Mouse (Mus musculus) limb, embryonic 13.5 days (tissue): ENCODE measurements around the gene Abhd4. TPM values are rescaled to one million over a fixed set of nuclear protein-coding genes. Genes with fewer than 3 reads are reported as not detected.

ENCODE experiments used
- ATAC-seq: fragments of 200-750 bp; cut with Nextera tagmentation; 2 replicates; pipeline ENCODE4 v1.8.0; 2017; ENCODE audit warnings: low read depth, moderate number of reproducible peaks, moderate TSS enrichment; ENCODE audit not compliant: low FRiP score
- H3K27ac ChIP-seq: fragments of 300-500 bp; sonication (generic); 2 replicates; pipeline ENCODE4 v1.5.1; 2015; ENCODE audit warnings: inconsistent platforms, mild to moderate bottlenecking, moderate library complexity
- H3K27me3 ChIP-seq: fragments of 300-500 bp; sonication (generic); 2 replicates; pipeline ENCODE4 v1.6.1; 2015; ENCODE audit warnings: mild to moderate bottlenecking, inconsistent platforms
- H3K36me3 ChIP-seq: fragments of 300-500 bp; sonication (generic); 2 replicates; pipeline ENCODE4 v1.6.1; 2015; ENCODE audit warnings: inconsistent platforms, mild to moderate bottlenecking, moderate library complexity
- H3K4me1 ChIP-seq: fragments of 300-500 bp; sonication (generic); 2 replicates; pipeline ENCODE4 v1.6.1; 2015; ENCODE audit warnings: inconsistent platforms
- H3K4me2 ChIP-seq: fragments of 300-500 bp; sonication (generic); replicated peaks from 2 replicates; pipeline ENCODE4 v1.6.1; 2015; ENCODE audit warnings: inconsistent platforms, mild to moderate bottlenecking, moderate library complexity
- H3K4me3 ChIP-seq: fragments of 300-500 bp; sonication (generic); 2 replicates; pipeline ENCODE4 v1.5.1; 2015; ENCODE audit warnings: moderate library complexity, mild to moderate bottlenecking, inconsistent platforms
- H3K9ac ChIP-seq: fragments of 300-500 bp; sonication (generic); 2 replicates; pipeline ENCODE4 v1.6.1; 2015; ENCODE audit warnings: mild to moderate bottlenecking, inconsistent platforms
- H3K9me3 ChIP-seq: fragments of 300-500 bp; sonication (generic); 2 replicates; pipeline ENCODE4 v1.6.1; 2016; ENCODE audit warnings: inconsistent platforms
- WGBS: fragments of 180-500 bp; shearing (Covaris S2); methylation state at CpG from one replicate; pipeline ENCODE4 v1.1.7; 2015; 5-methylcytosine and 5-hydroxymethylcytosine counted together
- polyA plus RNA-seq: library from polyadenylated mRNA; unstranded; fragments of >200 nt; fragmentation: Nextera tagmentation; extraction: Ambion mirVana; gene quantifications from 2 replicates; pipeline ENCODE4 v1.2.1, GENCODE M21; 2015

Gene Abhd4
- polyA plus RNA-seq, 1 experiment from 2014 or later = 46.5 TPM

DNA sequence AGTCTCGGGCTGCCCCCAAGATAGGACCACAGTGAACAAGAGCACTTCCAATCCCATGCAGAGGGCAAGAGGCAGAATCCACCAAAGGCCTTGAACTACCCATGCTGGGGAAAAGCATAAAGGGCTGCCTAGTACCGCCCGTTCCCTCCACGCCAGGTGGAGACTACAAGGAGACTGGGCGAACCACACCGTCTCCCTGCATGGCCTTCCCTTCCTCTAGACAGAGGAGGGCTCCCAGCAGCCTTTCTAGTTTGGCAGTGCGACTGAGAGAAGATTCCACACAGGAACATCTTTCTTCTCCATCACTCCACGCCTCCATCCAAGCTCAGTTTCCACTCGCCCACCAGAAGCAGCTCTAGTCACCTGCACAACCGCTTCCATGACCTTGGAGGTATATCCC is 14.0 kb downstream of the Abhd4 start:
- no peak overlapping the region for H3K4me3 ChIP-seq
- H3K9ac ChIP-seq = no peak overlapping the region
- no peak for ATAC-seq
- H3K36me3 ChIP-seq = peaks cover 43% of the 10 kb centered on the region
- no peaks in the 10 kb centered on the region for H3K27me3 ChIP-seq
- H3K9me3 ChIP-seq = no peaks in the 10 kb centered on the region
- 88% methylated on average over 10 of the region's 10 CpGs for WGBS
- no peak overlapping the region for H3K4me2 ChIP-seq
- H3K27ac ChIP-seq = no peak overlapping the region
- no peaks in the 10 kb centered on the region for H3K4me1 ChIP-seq

DNA sequence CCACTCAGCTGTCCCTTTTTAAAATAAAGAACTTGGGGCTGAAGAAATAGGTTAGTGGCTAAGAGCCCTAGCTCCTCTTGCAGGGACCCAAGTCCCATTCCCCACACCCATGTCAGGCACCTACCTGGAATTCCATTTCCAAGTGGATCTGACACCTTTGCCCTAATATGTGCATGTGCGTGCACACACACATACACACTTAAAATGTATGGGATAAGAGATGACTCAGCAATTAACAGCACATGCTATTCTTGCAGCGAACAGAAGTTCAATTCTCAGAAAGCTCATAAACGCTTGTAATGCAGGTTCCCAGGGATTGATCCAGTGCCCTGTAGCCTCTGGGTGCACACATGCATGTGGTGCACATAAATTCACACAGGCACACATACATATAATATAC is 15.6 kb downstream of the Abhd4 start:
- 84% methylated on average over 3 of the region's 3 CpGs for WGBS
- H3K4me2 ChIP-seq = no peak overlapping the region
- H3K9me3 ChIP-seq = no peaks in the 10 kb centered on the region
- H3K27me3 ChIP-seq = no peaks in the 10 kb centered on the region
- peaks cover 30% of the 10 kb centered on the region for H3K36me3 ChIP-seq
- H3K4me1 ChIP-seq = no peaks in the 10 kb centered on the region
- no peak overlapping the region for H3K4me3 ChIP-seq
- H3K9ac ChIP-seq = no peak overlapping the region
- H3K27ac ChIP-seq = no peak overlapping the region
- ATAC-seq = no peak

DNA sequence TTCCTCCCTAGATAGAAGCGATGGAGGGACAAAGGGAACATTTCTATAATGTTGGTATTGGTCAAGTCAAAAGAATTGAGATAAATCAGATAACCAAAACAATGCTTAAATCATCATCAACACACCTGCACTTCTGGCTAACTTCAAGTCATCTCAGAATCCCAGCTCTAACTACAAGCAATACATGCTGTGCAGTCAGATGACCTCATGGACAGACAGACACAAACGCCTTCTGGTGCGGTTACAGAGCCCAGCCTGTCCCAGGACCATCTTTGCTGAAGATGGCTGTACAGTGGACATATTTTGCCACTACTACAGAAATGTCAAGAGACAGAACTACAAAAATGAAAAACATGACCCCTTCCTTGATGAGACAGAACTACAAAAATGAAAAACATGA is 16.4 kb downstream of the Abhd4 start:
- no peak overlapping the region for H3K9ac ChIP-seq
- ATAC-seq = no peak
- H3K27me3 ChIP-seq = no peaks in the 10 kb centered on the region
- no peaks in the 10 kb centered on the region for H3K4me1 ChIP-seq
- no peak overlapping the region for H3K4me2 ChIP-seq
- peaks cover 30% of the 10 kb centered on the region for H3K36me3 ChIP-seq
- 88% methylated on average over 3 of the region's 3 CpGs for WGBS
- H3K9me3 ChIP-seq = no peaks in the 10 kb centered on the region
- no peak overlapping the region for H3K4me3 ChIP-seq
- no peak overlapping the region for H3K27ac ChIP-seq

- peaks cover 21% of the 10 kb centered on the region for H3K36me3 ChIP-seq
- no peak overlapping the region for H3K27ac ChIP-seq
- WGBS = 78% methylated on average over 3 of the region's 3 CpGs
- no peaks in the 10 kb centered on the region for H3K9me3 ChIP-seq
- no peak overlapping the region for H3K9ac ChIP-seq
- no peaks in the 10 kb centered on the region for H3K27me3 ChIP-seq
- no peak overlapping the region for H3K4me2 ChIP-seq
- no peak for ATAC-seq
- H3K4me3 ChIP-seq = no peak overlapping the region
- H3K4me1 ChIP-seq = no peaks in the 10 kb centered on the region
Measured at GRCm38 (mm10) chr14:54271976-54272606, 18.1 kb downstream of the Abhd4 start.

- Histone ChIP-seq H3K9ac (no peak overlapping the region), H3K27ac (no peak overlapping the region), H3K27me3 (no peaks in the 10 kb centered on the region), H3K4me3 (no peak overlapping the region), H3K4me2 (no peak overlapping the region), H3K36me3 (peaks cover 15% of the 10 kb centered on the region), H3K9me3 (no peaks in the 10 kb centered on the region), H3K4me1 (no peaks in the 10 kb centered on the region)
- no peak for ATAC-seq
- 82% methylated on average over 3 of the region's 3 CpGs for WGBS
Measured at GRCm38 (mm10) chr14:54272696-54273095, 18.7 kb downstream of the Abhd4 start.

GRCm38 (mm10) chr14:54276446-54276845 is 22.5 kb downstream of the Abhd4 start:
- 90% methylated on average over 2 of the region's 2 CpGs for WGBS
- H3K4me1 ChIP-seq = no peaks in the 10 kb centered on the region
- H3K36me3 ChIP-seq = no peaks in the 10 kb centered on the region
- no peaks in the 10 kb centered on the region for H3K27me3 ChIP-seq
- no peak overlapping the region for H3K4me3 ChIP-seq
- no peak overlapping the region for H3K4me2 ChIP-seq
- no peaks in the 10 kb centered on the region for H3K9me3 ChIP-seq
- no peak overlapping the region for H3K27ac ChIP-seq
- ATAC-seq = no peak
- no peak overlapping the region for H3K9ac ChIP-seq

- Histone ChIP-seq H3K27me3 (0 out of 2 replicates have a peak, but pooled peaks cover 8% of the 10 kb centered on the region), H3K27ac (no peak within 1 kb of the TSS), H3K4me1 (no peaks in the 10 kb centered on the region), H3K9ac (no peak within 1 kb of the TSS), H3K4me3 (no peak within 1 kb of the TSS), H3K36me3 (no peaks in the 10 kb centered on the region), H3K4me2 (no peak within 1 kb of the TSS), H3K9me3 (0 out of 2 replicates have a peak, but pooled peaks cover 5% of the 10 kb centered on the region)
- 68% methylated on average over 1 of the region's 1 CpGs for WGBS
- no peak for ATAC-seq
Measured at GRCm38 (mm10) chr14:54284839-54285238, 30.9 kb downstream of the Abhd4 start, which contains the start of gene Olfr49. TSS of gene Olfr49 (minus strand) at chr14:54284939.

- 0 out of 2 replicates have a peak, but pooled peaks cover 5% of the 10 kb centered on the region for H3K9me3 ChIP-seq
- no peaks in the 10 kb centered on the region for H3K27me3 ChIP-seq
- H3K4me3 ChIP-seq = no peak overlapping the region
- no peak overlapping the region for H3K9ac ChIP-seq
- no peaks in the 10 kb centered on the region for H3K36me3 ChIP-seq
- ATAC-seq = no peak
- no peaks in the 10 kb centered on the region for H3K4me1 ChIP-seq
- no peak overlapping the region for H3K27ac ChIP-seq
- no peak overlapping the region for H3K4me2 ChIP-seq
- WGBS = 79% methylated on average over 5 of the region's 5 CpGs
Measured at GRCm38 (mm10) chr14:54300136-54300535, 46.1 kb downstream of the Abhd4 start.

GRCm38 (mm10) chr14:54300676-54301075 is 46.7 kb downstream of the Abhd4 start:
- Histone ChIP-seq H3K4me1 (no peaks in the 10 kb centered on the region), H3K36me3 (no peaks in the 10 kb centered on the region), H3K27ac (no peak overlapping the region), H3K4me2 (no peak overlapping the region), H3K9me3 (0 out of 2 replicates have a peak, but pooled peaks cover 5% of the 10 kb centered on the region), H3K27me3 (no peaks in the 10 kb centered on the region), H3K9ac (no peak overlapping the region), H3K4me3 (no peak overlapping the region)
- 85% methylated on average over 3 of the region's 3 CpGs for WGBS
- no peak for ATAC-seq

GRCm38 (mm10) chr14:54311763-54312162 is 57.8 kb downstream of the Abhd4 start:
- no peak overlapping the region for H3K9ac ChIP-seq
- H3K4me1 ChIP-seq = no peaks in the 10 kb centered on the region
- H3K27me3 ChIP-seq = no peaks in the 10 kb centered on the region
- H3K9me3 ChIP-seq = no peaks in the 10 kb centered on the region
- no peak overlapping the region for H3K4me2 ChIP-seq
- 35% methylated on average over 3 of the region's 3 CpGs for WGBS
- H3K27ac ChIP-seq = no peak overlapping the region
- no peak for ATAC-seq
- no peak overlapping the region for H3K4me3 ChIP-seq
- no peaks in the 10 kb centered on the region for H3K36me3 ChIP-seq

Other genes starting within 250 kb of the Abhd4 start
- 357 and 379 TPM in 2 replicates for gene Dad1, start 84 bp upstream of the Abhd4 start, polyA plus RNA-seq
- not detected in 2 replicates for gene Olfr49, start 30.8 kb downstream of the Abhd4 start, polyA plus RNA-seq
- 44.0 and 47.0 TPM in 2 replicates for gene Oxa1l, start 106.6 kb downstream of the Abhd4 start, polyA plus RNA-seq
- gene Slc7a7, start 163.6 kb downstream of the Abhd4 start, polyA plus RNA-seq = 5.1 and 6.1 TPM in 2 replicates
- gene Mrpl52, start 172.7 kb downstream of the Abhd4 start, polyA plus RNA-seq = 224 and 233 TPM in 2 replicates
- gene Mmp14, start 177.4 kb downstream of the Abhd4 start, polyA plus RNA-seq = 198 and 204 TPM in 2 replicates
- gene Lrp10, start 209.9 kb downstream of the Abhd4 start, polyA plus RNA-seq = 31.0 and 34.4 TPM in 2 replicates
- gene Rem2, start 221.9 kb downstream of the Abhd4 start, polyA plus RNA-seq = 2.8 and 3.2 TPM in 2 replicates